Mouse (Mus musculus): ENCODE measurements at regions not wholly inside any gene's neighbourhood (a gene's known extent, or its start where the extent isn't known, plus 50 kb on each side); places are given as distances from the start of the nearest gene placed in this dataset.

DNA sequence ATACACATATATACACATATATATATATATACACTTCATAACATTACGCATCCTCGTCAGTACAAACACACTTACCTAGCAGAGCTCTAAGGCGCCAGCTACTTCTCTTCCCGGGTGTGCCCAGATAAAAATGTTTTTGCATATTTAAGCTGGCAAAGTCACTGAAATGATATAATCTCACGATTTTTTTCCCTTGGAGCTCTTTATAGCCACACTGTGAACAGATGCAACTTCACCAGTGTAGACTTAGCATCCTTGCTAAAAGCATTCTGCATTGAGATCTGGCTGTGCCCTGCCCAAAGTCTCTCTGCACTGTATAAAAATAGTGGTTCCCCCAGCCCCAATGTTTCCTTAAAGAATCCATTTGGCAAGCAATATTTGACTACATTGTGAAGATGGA is 143.5 kb downstream of the Ddx11 start:
- no peak for TF ChIP-seq CTCF (IDR thresholded peaks at IDR 0.05)
- Histone ChIP-seq H3K27ac (ENCODE audit: low read depth, low read length) (no peak overlapping the region), H3K9me3 (ENCODE audit: low read length) (no peaks in the 10 kb centered on the region), H3K27me3 (ENCODE audit: insufficient read depth, low read length) (no peaks in the 10 kb centered on the region), H3K9ac (replicated peaks; ENCODE audit: low read length, poor library complexity, severe bottlenecking) (no peak overlapping the region), H3K4me2 (ENCODE audit: low read depth, low read length, poor library complexity, severe bottlenecking) (no peak overlapping the region), H3K4me3 (ENCODE audit: low read depth, low read length) (no peak overlapping the region), H3K36me3 (ENCODE audit: insufficient read depth, low read length) (no peaks in the 10 kb centered on the region), H3K4me1 (ENCODE audit: insufficient read depth, low read length) (0 out of 2 replicates have a peak, but pooled peaks cover 4% of the 10 kb centered on the region)
- DNase-seq (ENCODE audit: low spot score) (no peak), ATAC-seq (ENCODE audit: low FRiP score) (no peak)
- WGBS, result 79% methylated on average over 5 of the region's 5 CpGs

- Histone ChIP-seq H3K4me1 (ENCODE audit: insufficient read depth, low read length) (0 out of 2 replicates have a peak, but pooled peaks cover 4% of the 10 kb centered on the region), H3K27ac (ENCODE audit: low read depth, low read length) (no peak overlapping the region), H3K9ac (replicated peaks; ENCODE audit: low read length, poor library complexity, severe bottlenecking) (no peak overlapping the region), H3K27me3 (ENCODE audit: insufficient read depth, low read length) (no peaks in the 10 kb centered on the region), H3K9me3 (ENCODE audit: low read length) (no peaks in the 10 kb centered on the region), H3K4me2 (ENCODE audit: low read depth, low read length, poor library complexity, severe bottlenecking) (no peak overlapping the region), H3K36me3 (ENCODE audit: insufficient read depth, low read length) (no peaks in the 10 kb centered on the region), H3K4me3 (ENCODE audit: low read depth, low read length) (no peak overlapping the region)
- ATAC-seq (ENCODE audit: low FRiP score) (no peak), DNase-seq (ENCODE audit: low spot score) (peak; percentile 12)
- WGBS, result 52% methylated on average over 6 of the region's 6 CpGs
- TF ChIP-seq CTCF (IDR thresholded peaks at IDR 0.05), result no peak
Measured at GRCm38 (mm10) chr17:66267831-66268230, 144.5 kb downstream of the Ddx11 start.

DNA sequence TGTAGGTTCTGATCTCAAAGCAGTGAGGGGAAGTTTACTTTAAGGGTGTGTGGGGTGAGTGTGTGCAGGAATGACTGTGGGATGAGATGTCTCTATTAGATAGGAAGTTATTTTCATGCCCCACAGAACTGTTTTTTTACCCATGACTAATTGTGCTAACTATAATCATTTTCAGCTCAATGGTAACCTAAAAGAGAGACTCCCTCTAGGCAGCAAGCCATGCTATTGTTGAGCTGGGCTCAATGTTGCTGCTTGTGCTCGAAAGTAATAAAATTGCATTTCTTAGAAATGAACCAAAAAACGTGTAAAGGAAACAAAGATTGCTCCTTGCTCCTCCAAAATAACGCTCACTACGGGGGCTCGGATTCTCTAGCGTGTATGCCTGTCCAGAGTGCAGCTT is 146.2 kb downstream of the Ddx11 start:
- Histone ChIP-seq H3K36me3 (ENCODE audit: insufficient read depth, low read length) (no peaks in the 10 kb centered on the region), H3K9me3 (ENCODE audit: low read length) (no peaks in the 10 kb centered on the region), H3K4me2 (ENCODE audit: low read depth, low read length, poor library complexity, severe bottlenecking) (no peak overlapping the region), H3K4me1 (ENCODE audit: insufficient read depth, low read length) (0 out of 2 replicates have a peak, but pooled peaks cover 4% of the 10 kb centered on the region), H3K4me3 (ENCODE audit: low read depth, low read length) (no peak overlapping the region), H3K27me3 (ENCODE audit: insufficient read depth, low read length) (no peaks in the 10 kb centered on the region), H3K27ac (ENCODE audit: low read depth, low read length) (no peak overlapping the region), H3K9ac (replicated peaks; ENCODE audit: low read length, poor library complexity, severe bottlenecking) (no peak overlapping the region)
- no peak for TF ChIP-seq CTCF (IDR thresholded peaks at IDR 0.05)
- WGBS, result 57% methylated on average over 6 of the region's 6 CpGs
- no peak for ATAC-seq (ENCODE audit: low FRiP score)
- no peak for DNase-seq (ENCODE audit: low spot score)

DNA sequence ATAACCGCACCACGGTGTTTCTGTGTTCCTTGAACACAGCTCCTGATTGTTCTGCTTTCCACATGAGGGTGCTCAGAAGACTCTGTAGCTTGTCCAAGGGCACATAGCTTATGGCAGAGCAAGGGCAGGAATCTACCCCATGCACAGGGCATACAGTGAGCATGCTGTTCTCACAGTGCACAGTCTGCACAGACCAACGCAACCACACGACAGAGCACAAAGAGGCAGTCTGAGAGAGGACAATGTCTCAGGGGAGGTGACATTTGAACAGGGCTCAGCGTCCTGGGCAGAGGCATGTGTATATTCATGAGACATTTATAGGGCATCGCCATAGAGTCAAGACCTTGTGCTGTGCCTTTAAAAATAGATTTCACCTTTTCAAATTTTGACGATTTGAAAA is 148.6 kb downstream of the Ddx11 start:
- Histone ChIP-seq H3K4me2 (ENCODE audit: low read depth, low read length, poor library complexity, severe bottlenecking) (no peak overlapping the region), H3K4me1 (ENCODE audit: insufficient read depth, low read length) (peaks cover 3% of the 10 kb centered on the region), H3K36me3 (ENCODE audit: insufficient read depth, low read length) (no peaks in the 10 kb centered on the region), H3K4me3 (ENCODE audit: low read depth, low read length) (no peak overlapping the region), H3K9ac (replicated peaks; ENCODE audit: low read length, poor library complexity, severe bottlenecking) (no peak overlapping the region), H3K27ac (ENCODE audit: low read depth, low read length) (no peak overlapping the region), H3K27me3 (ENCODE audit: insufficient read depth, low read length) (no peaks in the 10 kb centered on the region), H3K9me3 (ENCODE audit: low read length) (no peaks in the 10 kb centered on the region)
- WGBS, result 67% methylated on average over 7 of the region's 7 CpGs
- TF ChIP-seq CTCF (IDR thresholded peaks at IDR 0.05), result no peak
- DNase-seq (ENCODE audit: low spot score) (no peak), ATAC-seq (ENCODE audit: low FRiP score) (no peak)

DNA sequence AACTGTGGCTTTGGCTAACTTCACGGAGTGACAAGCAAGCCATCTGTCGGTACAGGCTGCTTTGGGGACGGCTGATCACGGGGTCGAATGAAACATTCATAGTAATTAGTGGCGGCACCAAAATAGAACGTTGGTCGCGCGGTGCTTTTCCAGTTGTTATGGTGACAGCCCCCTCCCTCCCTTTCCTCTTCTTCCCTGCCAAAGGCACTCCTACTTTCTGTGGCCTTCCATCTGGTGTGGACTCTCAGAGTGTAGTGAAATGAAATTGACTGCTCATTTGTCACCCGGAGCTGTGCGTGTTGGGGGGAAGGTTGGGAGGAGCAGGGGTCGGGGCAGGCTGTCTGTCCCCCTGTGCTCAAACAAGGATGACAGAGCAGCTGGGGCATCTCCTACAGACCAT is 153.5 kb downstream of the Ddx11 start:
- no peak for TF ChIP-seq CTCF (IDR thresholded peaks at IDR 0.05)
- 19% methylated on average over 13 of the region's 13 CpGs for WGBS
- peaks cover 9% of the 10 kb centered on the region for H3K4me1 ChIP-seq (ENCODE audit: insufficient read depth, low read length)
- DNase-seq (ENCODE audit: low spot score) (peak; percentile 94), ATAC-seq (ENCODE audit: low FRiP score) (peak; percentile 52)
- no peaks in the 10 kb centered on the region for H3K27me3 ChIP-seq (ENCODE audit: insufficient read depth, low read length)
- H3K9me3 ChIP-seq (ENCODE audit: low read length), result no peaks in the 10 kb centered on the region
- no peak overlapping the region for H3K4me3 ChIP-seq (ENCODE audit: low read depth, low read length)
- H3K4me2 ChIP-seq (ENCODE audit: low read depth, low read length, poor library complexity, severe bottlenecking), result peak overlapping the region; percentile 15; the same call in 1 of the 2 replicates
- no peaks in the 10 kb centered on the region for H3K36me3 ChIP-seq (ENCODE audit: insufficient read depth, low read length)
- H3K9ac ChIP-seq (replicated peaks; ENCODE audit: low read length, poor library complexity, severe bottlenecking), result no peak overlapping the region
- no peak overlapping the region for H3K27ac ChIP-seq (ENCODE audit: low read depth, low read length)

- Histone ChIP-seq H3K9me3 (ENCODE audit: low read length) (no peaks in the 10 kb centered on the region), H3K27ac (ENCODE audit: low read depth, low read length) (no peak overlapping the region), H3K36me3 (ENCODE audit: insufficient read depth, low read length) (no peaks in the 10 kb centered on the region), H3K4me2 (ENCODE audit: low read depth, low read length, poor library complexity, severe bottlenecking) (no peak overlapping the region), H3K27me3 (ENCODE audit: insufficient read depth, low read length) (no peaks in the 10 kb centered on the region), H3K4me1 (ENCODE audit: insufficient read depth, low read length) (peaks cover 9% of the 10 kb centered on the region), H3K4me3 (ENCODE audit: low read depth, low read length) (no peak overlapping the region), H3K9ac (replicated peaks; ENCODE audit: low read length, poor library complexity, severe bottlenecking) (no peak overlapping the region)
- TF ChIP-seq CTCF (IDR thresholded peaks at IDR 0.05), result no peak
- WGBS, result 49% methylated on average over 5 of the region's 5 CpGs
- DNase-seq (ENCODE audit: low spot score), result peak; percentile 69
- ATAC-seq (ENCODE audit: low FRiP score), result no peak
Measured at GRCm38 (mm10) chr17:66278037-66278436, 154.7 kb downstream of the Ddx11 start.

All from midbrain, postnatal 0 days (tissue).